Comparison of ENCODE assay signal across 26 mouse cellular contexts in genomic region chr17:46661351-46661750, GRCm38 (mm10). TPM values are rescaled to one million over a fixed set of nuclear protein-coding genes. Genes with fewer than 3 reads are reported as not detected.
DNase-seq lines count a peak whose midpoint lies in the region; ATAC-seq and TF ChIP-seq lines count a peak whose summit lies in the region.
"Had no signal": no experiment of that assay in that cellular context is flagged by ENCODE, and none has a peak within 500 bp of the region (broad histone marks: within the 10 kb centered on the region; RNA-seq: fewer than 3 reads in every experiment).

No protein-coding gene starts in this region.

- H3K36me3 ChIP-seq in hindbrain, embryonic 10.5 days = peaks cover 100% of the 10 kb centered on the region
- peaks cover 24% of the 10 kb centered on the region for H3K36me3 ChIP-seq in hindbrain, embryonic 11.5 days (ENCODE audit: control insufficient read depth, insufficient read depth, low read length)
- H3K36me3 ChIP-seq in intestine, postnatal 0 days (ENCODE audit: control insufficient read depth, insufficient read depth) = peaks cover 91% of the 10 kb centered on the region
- peaks cover 53% of the 10 kb centered on the region for H3K36me3 ChIP-seq in stomach, postnatal 0 days (ENCODE audit: control insufficient read depth, insufficient read depth, low read length)

- H3K4me1 ChIP-seq in hindbrain, embryonic 10.5 days (replicated peaks) = no peaks in the 10 kb centered on the region
- H3K4me1 ChIP-seq in hindbrain, embryonic 11.5 days (replicated peaks; ENCODE audit: control insufficient read depth, insufficient read depth, low read length) = no peaks in the 10 kb centered on the region
- no peaks in the 10 kb centered on the region for H3K4me1 ChIP-seq in intestine, postnatal 0 days (replicated peaks; ENCODE audit: control insufficient read depth, insufficient read depth, low read length)
- H3K4me1 ChIP-seq in stomach, postnatal 0 days (replicated peaks; ENCODE audit: control insufficient read depth, insufficient read depth) = no peaks in the 10 kb centered on the region
- H3K4me1 ChIP-seq: liver, embryonic 12.5 days had no signal

- no peak for TF ChIP-seq CTCF in intestine, postnatal 0 days (IDR thresholded peaks at IDR 0.05; ENCODE audit: low read depth)
- no peak for TF ChIP-seq CTCF in stomach, postnatal 0 days (IDR thresholded peaks at IDR 0.05; ENCODE audit: low read depth)

- H3K9ac ChIP-seq in hindbrain, embryonic 11.5 days (ENCODE audit: low read depth, low read length) = no peak overlapping the region
- no peak overlapping the region for H3K9ac ChIP-seq in intestine, postnatal 0 days (ENCODE audit: low read depth, low read length)
- no peak overlapping the region for H3K9ac ChIP-seq in stomach, postnatal 0 days (ENCODE audit: low read length)
- H3K9ac ChIP-seq: liver, embryonic 12.5 days; liver, postnatal 0 days had no signal

- H3K9me3 ChIP-seq in hindbrain, embryonic 10.5 days = no peaks in the 10 kb centered on the region
- H3K9me3 ChIP-seq in hindbrain, embryonic 11.5 days (ENCODE audit: control insufficient read depth, low read length) = no peaks in the 10 kb centered on the region
- H3K9me3 ChIP-seq in intestine, postnatal 0 days (ENCODE audit: control insufficient read depth) = no peaks in the 10 kb centered on the region
- H3K9me3 ChIP-seq in stomach, postnatal 0 days (ENCODE audit: control insufficient read depth, low read length) = no peaks in the 10 kb centered on the region
- H3K9me3 ChIP-seq: liver, embryonic 12.5 days; megakaryocyte, embryonic 14.5 days had no signal

- H3K27me3 ChIP-seq in hindbrain, embryonic 10.5 days (ENCODE audit: insufficient read depth, poor library complexity, severe bottlenecking) = no peaks in the 10 kb centered on the region
- no peaks in the 10 kb centered on the region for H3K27me3 ChIP-seq in hindbrain, embryonic 11.5 days (ENCODE audit: control insufficient read depth, insufficient read depth, low read length)
- H3K27me3 ChIP-seq in intestine, postnatal 0 days (replicated peaks; ENCODE audit: control insufficient read depth, insufficient read depth, low read length) = no peaks in the 10 kb centered on the region
- no peaks in the 10 kb centered on the region for H3K27me3 ChIP-seq in stomach, postnatal 0 days (ENCODE audit: control insufficient read depth, insufficient read depth, low read length)
- H3K27me3 ChIP-seq: liver, embryonic 12.5 days; megakaryocyte, embryonic 14.5 days had no signal

- 93% methylated on average over 9 of the region's 9 CpGs for WGBS in hindbrain, embryonic 10.5 days
- WGBS in hindbrain, embryonic 11.5 days = 96% methylated on average over 9 of the region's 9 CpGs
- 94% methylated on average over 9 of the region's 9 CpGs for WGBS in intestine, postnatal 0 days
- 92% methylated on average over 9 of the region's 9 CpGs for WGBS in stomach, postnatal 0 days

- no peak overlapping the region for H3K4me2 ChIP-seq in hindbrain, embryonic 11.5 days (replicated peaks; ENCODE audit: low read depth, low read length)
- H3K4me2 ChIP-seq in intestine, postnatal 0 days (replicated peaks; ENCODE audit: low read depth) = no peak overlapping the region
- H3K4me2 ChIP-seq in stomach, postnatal 0 days (replicated peaks; ENCODE audit: low read depth) = no peak overlapping the region
- H3K4me2 ChIP-seq: heart, embryonic 11.5 days; liver, embryonic 12.5 days had no signal

- no peak overlapping the region for H3K4me3 ChIP-seq in hindbrain, embryonic 10.5 days
- H3K4me3 ChIP-seq in hindbrain, embryonic 11.5 days (ENCODE audit: low read depth, low read length) = no peak overlapping the region
- H3K4me3 ChIP-seq in intestine, postnatal 0 days (ENCODE audit: low read depth, low read length) = no peak overlapping the region
- H3K4me3 ChIP-seq in stomach, postnatal 0 days (ENCODE audit: low read depth, low read length) = no peak overlapping the region
- H3K4me3 ChIP-seq: erythroblast, embryonic 14.5 days; gastrocnemius, adult 2 months; layer of hippocampus, adult 2 months; liver, embryonic 12.5 days; megakaryocyte, embryonic 14.5 days had no signal

- no peak for ATAC-seq in hindbrain, embryonic 11.5 days (ENCODE audit: low FRiP score)
- no peak for ATAC-seq in intestine, postnatal 0 days
- ATAC-seq in stomach, postnatal 0 days (ENCODE audit: low FRiP score, low TSS enrichment) = no peak
- ATAC-seq: forebrain, embryonic 16.5 days; hindbrain, embryonic 16.5 days; liver, embryonic 12.5 days; liver, postnatal 0 days had no signal

- no peak for TF ChIP-seq EP300 in stomach, postnatal 0 days (optimal IDR thresholded peaks at IDR 0.05)

- H3K27ac ChIP-seq in hindbrain, embryonic 10.5 days = 0 out of 2 replicates have a peak overlapping the region, but pooled peaks have one; percentile 8
- no peak overlapping the region for H3K27ac ChIP-seq in hindbrain, embryonic 11.5 days (ENCODE audit: low read depth, low read length)
- H3K27ac ChIP-seq in intestine, postnatal 0 days (ENCODE audit: low read depth, low read length) = no peak overlapping the region
- no peak overlapping the region for H3K27ac ChIP-seq in stomach, postnatal 0 days (replicated peaks)
- H3K27ac ChIP-seq: layer of hippocampus, adult 2 months; liver, embryonic 12.5 days had no signal

- DNase-seq in hindbrain, embryonic 10.5 days (ENCODE audit: low spot score) = no peak
- no peak for DNase-seq in hindbrain, embryonic 11.5 days (ENCODE audit: low spot score)
- peak; percentile 71 to 75 for DNase-seq in cerebellum, adult 18-20 months
- DNase-seq in cerebellum, postnatal 10 days = peak; percentile 80 to 85
- no peak for DNase-seq in urinary bladder, adult 18-20 months (ENCODE audit: low spot score in 2 of 2)
- no peak for DNase-seq in stomach, postnatal 0 days (ENCODE audit: low spot score)
- DNase-seq: adrenal gland, postnatal 36 days; gastrocnemius, adult 2 months; gastrocnemius, postnatal 36 days; heart, adult 18-20 months; kidney, adult 2 months; kidney, postnatal 36 days; layer of hippocampus, postnatal 36 days; left cerebral cortex, postnatal 4 days; liver, postnatal 0 days; lung, postnatal 4 days; midbrain, embryonic 14.5 days; right cerebral cortex, postnatal 14 days had no signal

RNA-seq across cellular contexts. Expression of gene Cul7, which starts 11.2 kb away (rescaled TPM):
- 40.7 and 45.5 TPM in 2 replicates for polyA plus RNA-seq in hindbrain, embryonic 10.5 days (2016; fragmentation: Nextera tagmentation; extraction: Ambion mirVana)
- 25.9 and 30.5 TPM in 2 replicates for polyA plus RNA-seq in hindbrain, embryonic 11.5 days (2014; fragmentation: Nextera tagmentation; extraction: Ambion mirVana)
- polyA plus RNA-seq in intestine, postnatal 0 days (2015; fragmentation: Nextera tagmentation; extraction: Ambion mirVana) = 18.0 and 19.2 TPM in 2 replicates
- polyA plus RNA-seq in stomach, postnatal 0 days (2015; fragmentation: Nextera tagmentation; extraction: Ambion mirVana) = 12.9 and 14.0 TPM in 2 replicates

RNA-seq across cellular contexts. Expression of gene Rrp36, which starts 12.8 kb away (rescaled TPM):
- 65.7 and 67.5 TPM in 2 replicates for polyA plus RNA-seq in hindbrain, embryonic 10.5 days (2016; fragmentation: Nextera tagmentation; extraction: Ambion mirVana)
- polyA plus RNA-seq in hindbrain, embryonic 11.5 days (2014; fragmentation: Nextera tagmentation; extraction: Ambion mirVana) = 57.9 and 58.4 TPM in 2 replicates
- polyA plus RNA-seq in intestine, postnatal 0 days (2015; fragmentation: Nextera tagmentation; extraction: Ambion mirVana) = 49.0 and 55.6 TPM in 2 replicates
- 37.2 and 38.1 TPM in 2 replicates for polyA plus RNA-seq in stomach, postnatal 0 days (2015; fragmentation: Nextera tagmentation; extraction: Ambion mirVana)

RNA-seq across cellular contexts. Expression of gene Mrpl2, which starts 15.3 kb away (rescaled TPM):
- 115 and 119 TPM in 2 replicates for polyA plus RNA-seq in hindbrain, embryonic 10.5 days (2016; fragmentation: Nextera tagmentation; extraction: Ambion mirVana)
- 94.8 and 95.2 TPM in 2 replicates for polyA plus RNA-seq in hindbrain, embryonic 11.5 days (2014; fragmentation: Nextera tagmentation; extraction: Ambion mirVana)
- 138 and 139 TPM in 2 replicates for polyA plus RNA-seq in intestine, postnatal 0 days (2015; fragmentation: Nextera tagmentation; extraction: Ambion mirVana)
- 96.4 and 98.8 TPM in 2 replicates for polyA plus RNA-seq in stomach, postnatal 0 days (2015; fragmentation: Nextera tagmentation; extraction: Ambion mirVana)

RNA-seq across cellular contexts. Expression of gene Klc4, which starts 15.5 kb away (rescaled TPM):
- 35.3 and 38.1 TPM in 2 replicates for polyA plus RNA-seq in hindbrain, embryonic 10.5 days (2016; fragmentation: Nextera tagmentation; extraction: Ambion mirVana)
- 22.7 and 29.8 TPM in 2 replicates for polyA plus RNA-seq in hindbrain, embryonic 11.5 days (2014; fragmentation: Nextera tagmentation; extraction: Ambion mirVana)
- 102 and 107 TPM in 2 replicates for polyA plus RNA-seq in intestine, postnatal 0 days (2015; fragmentation: Nextera tagmentation; extraction: Ambion mirVana)
- polyA plus RNA-seq in stomach, postnatal 0 days (2015; fragmentation: Nextera tagmentation; extraction: Ambion mirVana) = 34.5 and 34.8 TPM in 2 replicates

RNA-seq across cellular contexts. Expression of gene Mea1, which starts 17.2 kb away (rescaled TPM):
- 178 and 214 TPM in 2 replicates for polyA plus RNA-seq in hindbrain, embryonic 10.5 days (2016; fragmentation: Nextera tagmentation; extraction: Ambion mirVana)
- polyA plus RNA-seq in hindbrain, embryonic 11.5 days (2014; fragmentation: Nextera tagmentation; extraction: Ambion mirVana) = 192 and 201 TPM in 2 replicates
- 132 and 133 TPM in 2 replicates for polyA plus RNA-seq in intestine, postnatal 0 days (2015; fragmentation: Nextera tagmentation; extraction: Ambion mirVana)
- 142 and 146 TPM in 2 replicates for polyA plus RNA-seq in stomach, postnatal 0 days (2015; fragmentation: Nextera tagmentation; extraction: Ambion mirVana)

Comparison
In these comparisons a context has a peak if more than half of its experiments do, and no peak if none do; other contexts are left out.
1. DNase-seq: peak in cerebellum, adult 18-20 months (2 of 2) and cerebellum, postnatal 10 days (2 of 2); none in hindbrain, embryonic 10.5 days (single experiment), hindbrain, embryonic 11.5 days (single experiment), urinary bladder, adult 18-20 months (0 of 2) and stomach, postnatal 0 days (single experiment).